In genomic region chr15:30647679-30648311, GRCm38 (mm10) we compare ENCODE assay signal across 8 mouse cellular contexts.
DNase-seq lines count a peak whose midpoint lies in the region; ATAC-seq and TF ChIP-seq lines count a peak whose summit lies in the region.

No protein-coding gene starts in this region.

- peak overlapping the region; percentile 97 for H3K4me2 ChIP-seq in kidney, embryonic 15.5 days
- peak overlapping the region; percentile 97; the same call in 1 of the 2 replicates for H3K4me2 ChIP-seq in stomach, embryonic 14.5 days (replicated peaks; ENCODE audit: low read depth, low read length)
- H3K4me2 ChIP-seq in stomach, postnatal 0 days (replicated peaks; ENCODE audit: low read depth) = no peak overlapping the region

- DNase-seq in kidney, adult 11 months = no peak
- no peak for DNase-seq in stomach, postnatal 0 days (ENCODE audit: low spot score)
- no peak for DNase-seq in frontal cortex, postnatal 36 days (ENCODE audit: low spot score in 2 of 2)
- DNase-seq in thymus, adult 18-20 months = no peak
- no peak for DNase-seq in adrenal gland, postnatal 36 days

- no peak for TF ChIP-seq CTCF in stomach, postnatal 0 days (IDR thresholded peaks at IDR 0.05; ENCODE audit: low read depth)
- TF ChIP-seq CTCF in embryonic fibroblast, embryonic 13.5 days (IDR thresholded peaks at IDR 0.05; ENCODE audit: borderline replicate concordance, insufficient read depth, low read length) = no peak

- H3K9me3 ChIP-seq in kidney, embryonic 15.5 days (replicated peaks) = no peaks in the 10 kb centered on the region
- H3K9me3 ChIP-seq in stomach, embryonic 14.5 days (ENCODE audit: control insufficient read depth, low read depth, low read length) = no peaks in the 10 kb centered on the region
- no peaks in the 10 kb centered on the region for H3K9me3 ChIP-seq in stomach, postnatal 0 days (ENCODE audit: control insufficient read depth, low read length)

- H3K4me1 ChIP-seq in kidney, embryonic 15.5 days = peaks cover 12% of the 10 kb centered on the region; the same call in 1 of the 2 replicates
- H3K4me1 ChIP-seq in stomach, embryonic 14.5 days (ENCODE audit: control insufficient read depth, insufficient read depth, low read length) = 0 out of 2 replicates have a peak, but pooled peaks cover 2% of the 10 kb centered on the region
- no peaks in the 10 kb centered on the region for H3K4me1 ChIP-seq in stomach, postnatal 0 days (replicated peaks; ENCODE audit: control insufficient read depth, insufficient read depth)
- H3K4me1 ChIP-seq in embryonic fibroblast, embryonic 13.5 days (ENCODE audit: control insufficient read depth, insufficient read depth, low read length) = peaks cover 9% of the 10 kb centered on the region; the same call in 1 of the 2 replicates

- peaks cover 31% of the 10 kb centered on the region for H3K27me3 ChIP-seq in kidney, embryonic 15.5 days
- H3K27me3 ChIP-seq in stomach, embryonic 14.5 days (ENCODE audit: control insufficient read depth, insufficient read depth, low read length) = 0 out of 2 replicates have a peak, but pooled peaks cover 4% of the 10 kb centered on the region
- H3K27me3 ChIP-seq in stomach, postnatal 0 days (ENCODE audit: control insufficient read depth, insufficient read depth, low read length) = no peaks in the 10 kb centered on the region

- no peaks in the 10 kb centered on the region for H3K36me3 ChIP-seq in kidney, embryonic 15.5 days
- no peaks in the 10 kb centered on the region for H3K36me3 ChIP-seq in stomach, embryonic 14.5 days (ENCODE audit: control insufficient read depth, insufficient read depth, low read length)
- no peaks in the 10 kb centered on the region for H3K36me3 ChIP-seq in stomach, postnatal 0 days (ENCODE audit: control insufficient read depth, insufficient read depth, low read length)

- no peak for ATAC-seq in kidney, embryonic 15.5 days (replicated peaks; ENCODE audit: low FRiP score)
- ATAC-seq in stomach, embryonic 14.5 days (ENCODE audit: insufficient number of reproducible peaks, insufficient read depth, low FRiP score, low read depth) = no peak
- no peak for ATAC-seq in stomach, postnatal 0 days (ENCODE audit: low FRiP score, low TSS enrichment)

- TF ChIP-seq EP300 in stomach, postnatal 0 days (optimal IDR thresholded peaks at IDR 0.05) = no peak

- peak overlapping the region; percentile 58 for H3K4me3 ChIP-seq in kidney, embryonic 15.5 days (replicated peaks)
- no peak overlapping the region for H3K4me3 ChIP-seq in stomach, embryonic 14.5 days (ENCODE audit: low read depth, low read length)
- no peak overlapping the region for H3K4me3 ChIP-seq in stomach, postnatal 0 days (ENCODE audit: low read depth, low read length)
- peak overlapping the region; percentile 51 for H3K4me3 ChIP-seq in embryonic fibroblast, embryonic 13.5 days (ENCODE audit: insufficient read depth, low read length)

- no peak overlapping the region for H3K27ac ChIP-seq in kidney, embryonic 15.5 days
- no peak overlapping the region for H3K27ac ChIP-seq in stomach, embryonic 14.5 days (ENCODE audit: low read length)
- H3K27ac ChIP-seq in stomach, postnatal 0 days (replicated peaks) = no peak overlapping the region
- no peak overlapping the region for H3K27ac ChIP-seq in embryonic fibroblast, embryonic 13.5 days (ENCODE audit: insufficient read depth, low read length)

- H3K9ac ChIP-seq in kidney, embryonic 15.5 days = no peak overlapping the region
- no peak overlapping the region for H3K9ac ChIP-seq in stomach, embryonic 14.5 days (replicated peaks; ENCODE audit: low read depth, low read length)
- no peak overlapping the region for H3K9ac ChIP-seq in stomach, postnatal 0 days (ENCODE audit: low read length)

- WGBS in kidney, embryonic 15.5 days = 50% methylated on average over 7 of the region's 7 CpGs
- WGBS in stomach, embryonic 14.5 days = 51% methylated on average over 7 of the region's 7 CpGs
- 55% methylated on average over 7 of the region's 7 CpGs for WGBS in stomach, postnatal 0 days

- TF ChIP-seq POLR2A in embryonic fibroblast, embryonic 13.5 days (IDR thresholded peaks at IDR 0.05; ENCODE audit: low read depth, low read length) = no peak

Comparison
In these comparisons a context has a peak if more than half of its experiments do, and no peak if none do; other contexts are left out.
1. H3K4me3 ChIP-seq: peak in kidney, embryonic 15.5 days (single experiment) and embryonic fibroblast, embryonic 13.5 days (single experiment); none in stomach, embryonic 14.5 days (single experiment) and stomach, postnatal 0 days (single experiment).